Mouse (Mus musculus) cerebellum, adult 8-10 months (tissue): Measurements from ENCODE around the gene Mthfd1l.

Source experiments
- DNase-seq: peaks from one replicate; pipeline ENCODE4 v3.0.0; 2022

The Mthfd1l gene

GRCm38 (mm10) chr10:4085363-4086141 is 112.6 kb downstream of the Mthfd1l start:
- DNase-seq, result no peak

GRCm38 (mm10) chr10:4087563-4087962 is 114.6 kb downstream of the Mthfd1l start:
- DNase-seq, result no peak

GRCm38 (mm10) chr10:4088744-4089414 is 116.0 kb downstream of the Mthfd1l start:
- no peak for DNase-seq

GRCm38 (mm10) chr10:4089885-4090284 is 117.0 kb downstream of the Mthfd1l start:
- no peak for DNase-seq

GRCm38 (mm10) chr10:4092990-4093389 is 120.1 kb downstream of the Mthfd1l start:
- DNase-seq, result no peak

- no peak for DNase-seq
Observed at GRCm38 (mm10) chr10:4094093-4094817, 121.3 kb downstream of the Mthfd1l start.

GRCm38 (mm10) chr10:4096151-4096550 is 123.2 kb downstream of the Mthfd1l start:
- DNase-seq, result no peak

- DNase-seq, result no peak
Observed at GRCm38 (mm10) chr10:4100007-4100406, 127.1 kb downstream of the Mthfd1l start.

- DNase-seq, result no peak
Observed at GRCm38 (mm10) chr10:4105676-4106528, 133.0 kb downstream of the Mthfd1l start.

- DNase-seq, result no peak
Observed at GRCm38 (mm10) chr10:4107661-4108338, 134.9 kb downstream of the Mthfd1l start.

GRCm38 (mm10) chr10:4108462-4108861 is 135.5 kb downstream of the Mthfd1l start:
- DNase-seq, result no peak

GRCm38 (mm10) chr10:4111095-4111794 is 138.3 kb downstream of the Mthfd1l start:
- DNase-seq, result no peak

- DNase-seq, result no peak
Observed at GRCm38 (mm10) chr10:4111795-4112139, 138.8 kb downstream of the Mthfd1l start.

- no peak for DNase-seq
Observed at GRCm38 (mm10) chr10:4112611-4113327, 139.9 kb downstream of the Mthfd1l start.

GRCm38 (mm10) chr10:4113328-4113658 is 140.4 kb downstream of the Mthfd1l start:
- DNase-seq, result no peak

GRCm38 (mm10) chr10:4116653-4117052 is 143.7 kb downstream of the Mthfd1l start:
- DNase-seq, result no peak

- no peak for DNase-seq
Observed at GRCm38 (mm10) chr10:4117091-4117490, 144.2 kb downstream of the Mthfd1l start.

GRCm38 (mm10) chr10:4119287-4119686 is 146.4 kb downstream of the Mthfd1l start:
- DNase-seq, result no peak

GRCm38 (mm10) chr10:4120708-4121107 is 147.8 kb downstream of the Mthfd1l start:
- DNase-seq, result no peak

- DNase-seq, result no peak
Observed at GRCm38 (mm10) chr10:4121197-4121596, 148.3 kb downstream of the Mthfd1l start.
